Mouse (Mus musculus): Measurements from ENCODE around the gene Gm10961.

- no peak for TF ChIP-seq CTCF (IDR thresholded peaks at IDR 0.05; ENCODE audit: insufficient read depth, low read length)
- no peak for TF ChIP-seq POLR2A (IDR thresholded peaks at IDR 0.05; ENCODE audit: borderline replicate concordance, extremely low read depth, low read depth, low read length)
These were observed 8.6 kb upstream of the Gm10961 start for GRCm38 (mm10) chr3:107622537-107622936.

All from lung, adult 2 months (tissue).